Mouse (Mus musculus): ENCODE data around the gene Kat8.

GRCm38 (mm10) chr7:127921516-127921915, 9.2 kb downstream of the Kat8 start:
- TF ChIP-seq CTCF (IDR thresholded peaks at IDR 0.05; ENCODE audit: low read depth): 0 out of 2 replicates have a peak, but pooled peaks have one; percentile 22
- TF ChIP-seq EP300 (IDR thresholded peaks at IDR 0.05; ENCODE audit: low read depth): no peak

All from heart, postnatal 0 days (tissue).